Mouse (Mus musculus): Measurements from ENCODE around the gene Igfbp3.
A peak's percentile ranks its signal among the peaks of the same experiment; 100 is the strongest.

Igfbp3 gene

DNA sequence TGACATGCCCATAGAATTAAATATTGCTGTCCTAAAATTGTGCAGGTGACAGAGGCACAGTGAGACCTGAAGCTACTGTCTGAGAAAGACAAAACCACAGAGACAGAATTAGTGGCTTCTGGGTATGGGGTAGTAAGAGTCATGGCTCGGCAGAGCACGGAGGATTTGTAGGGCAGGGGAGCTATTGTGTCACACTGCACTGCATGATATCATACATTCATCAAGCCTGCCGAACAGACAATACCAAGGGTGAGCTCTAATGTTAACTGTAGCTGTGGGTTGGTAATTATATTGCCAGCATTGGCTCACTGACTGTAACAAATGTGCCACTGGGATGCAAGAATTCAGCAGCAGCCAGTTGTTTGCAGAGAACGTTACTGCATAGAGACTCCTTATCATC lies 49.3 kb downstream of the Igfbp3 start:
- no peak for DNase-seq (ENCODE audit: low spot score in 2 of 2)

DNA sequence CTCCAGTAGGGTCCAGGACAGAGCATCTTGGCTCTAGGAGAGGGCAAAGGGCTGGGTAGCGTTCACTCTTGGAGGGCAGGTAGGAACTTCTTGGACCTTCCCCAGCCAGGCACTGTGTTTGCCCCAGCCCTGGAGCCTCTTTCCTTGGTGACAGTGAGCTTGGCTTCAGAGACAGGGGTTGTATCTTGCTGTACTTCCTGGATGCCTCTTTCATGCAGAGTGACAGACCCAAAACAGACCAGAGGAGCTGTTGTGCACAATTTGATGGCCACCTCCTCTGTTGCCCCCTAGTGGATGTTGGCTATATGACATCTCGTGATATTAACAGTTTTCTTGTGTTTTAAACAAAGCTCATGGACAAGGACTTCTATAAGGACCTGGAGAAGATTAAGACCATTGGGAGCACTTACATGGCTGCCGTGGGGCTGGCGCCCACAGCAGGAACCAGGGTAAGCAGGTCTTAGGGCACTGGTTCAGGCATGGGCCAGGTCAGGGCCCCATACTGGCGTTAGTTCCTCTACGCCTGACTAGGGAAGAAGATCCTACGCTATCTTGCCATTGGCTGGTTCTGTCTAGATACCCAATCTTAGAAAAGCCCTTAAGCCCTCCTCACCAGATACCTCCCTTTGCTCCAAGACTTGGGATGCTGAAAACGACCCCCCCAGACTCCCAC lies 52.1 kb downstream of the Igfbp3 start:
- DNase-seq (ENCODE audit: low spot score in 2 of 2) = peak in 1 of 2 experiments; percentile 39

DNA sequence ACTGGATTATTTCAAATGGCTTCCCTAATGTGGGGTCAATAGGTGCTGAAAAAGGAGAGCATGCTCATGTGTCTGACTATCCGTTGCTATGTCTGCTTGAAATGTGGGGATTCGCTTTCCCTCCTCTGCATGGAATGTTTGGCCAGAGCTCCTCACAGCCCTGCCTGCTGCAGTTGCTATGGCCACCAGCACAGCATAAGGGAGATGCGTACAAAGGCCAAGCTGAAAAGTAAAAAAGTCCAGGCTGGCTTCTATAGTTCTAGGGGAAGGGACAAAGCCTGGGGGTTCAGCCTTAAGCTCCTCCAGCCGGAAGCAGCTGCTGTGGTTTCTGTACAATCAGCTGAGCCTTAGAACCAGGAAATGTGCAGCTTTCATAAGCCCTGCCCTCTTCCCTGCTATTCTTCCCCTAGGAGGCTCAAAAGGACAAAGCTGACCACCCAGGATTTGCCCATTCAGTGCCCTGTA lies 53.1 kb downstream of the Igfbp3 start:
- no peak for DNase-seq (ENCODE audit: low spot score in 2 of 2)

DNA sequence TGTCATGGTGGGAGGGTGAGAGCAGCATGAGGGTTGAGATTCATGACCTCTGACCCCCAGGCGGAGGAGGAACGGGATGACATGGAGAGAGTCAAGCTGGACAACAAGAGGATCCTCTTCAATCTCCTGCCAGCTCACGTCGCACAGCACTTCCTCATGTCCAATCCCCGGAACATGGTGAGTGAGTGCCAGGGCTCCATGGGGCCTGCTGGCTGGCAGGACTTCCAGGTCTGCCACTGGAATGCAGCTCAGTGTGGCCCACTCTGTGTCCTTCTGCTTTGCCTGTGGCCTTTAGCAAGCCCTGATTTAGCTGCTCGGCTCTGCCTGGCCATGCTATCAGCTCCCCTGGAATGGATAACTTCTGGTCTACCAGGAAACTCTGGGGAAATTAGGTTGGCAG lies 53.6 kb downstream of the Igfbp3 start:
- DNase-seq (ENCODE audit: low spot score in 2 of 2) = no peak

DNA sequence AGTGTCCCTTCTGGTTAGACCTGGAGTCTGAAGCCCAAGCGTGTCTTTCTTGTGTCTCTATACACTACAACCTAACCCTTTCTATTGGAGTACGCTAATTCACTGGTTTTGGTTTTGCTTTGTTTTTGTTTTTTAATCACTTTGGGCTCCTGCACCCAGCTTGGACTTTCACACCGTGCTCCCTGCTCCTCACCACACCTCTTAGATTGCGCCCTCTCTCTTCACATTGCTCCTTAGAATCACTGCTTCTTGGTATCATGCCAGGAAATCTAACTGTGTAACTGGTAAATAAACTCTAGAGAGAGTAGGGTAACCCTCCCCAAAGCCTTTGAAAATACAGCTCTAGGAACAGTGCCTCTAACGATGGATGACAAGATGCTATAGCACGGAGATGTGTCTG lies 55.5 kb downstream of the Igfbp3 start:
- no peak for DNase-seq (ENCODE audit: low spot score in 2 of 2)

DNA sequence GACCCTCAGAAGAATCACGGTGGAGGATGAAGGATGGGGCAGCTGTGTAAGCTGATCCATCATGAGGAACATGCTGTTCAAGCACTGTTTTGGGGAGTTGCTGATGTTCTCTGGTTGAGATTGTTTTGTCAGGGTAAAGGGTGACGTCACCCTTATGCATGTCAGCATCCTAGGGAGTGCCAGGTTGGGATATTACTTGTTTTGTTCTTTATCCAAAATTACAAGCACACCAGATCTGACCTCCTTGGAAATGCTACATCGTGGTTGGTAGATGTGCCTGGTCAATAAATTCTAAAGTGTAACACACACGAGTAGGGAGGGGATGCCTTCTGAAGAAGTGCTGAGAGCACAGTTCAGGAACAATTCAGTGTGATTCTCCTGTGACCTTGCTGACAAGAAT lies 57.3 kb downstream of the Igfbp3 start:
- no peak for DNase-seq (ENCODE audit: low spot score in 2 of 2)

Measured in cerebellum, postnatal 4 days (tissue).